Mouse (Mus musculus): ENCODE results near the gene Gpr37l1.
A peak's percentile ranks its signal among the peaks of the same experiment; 100 is the strongest.
"Not testable (repeated sequence)": the region's sequence is repeated elsewhere in the genome, so short reads cannot be mapped to it uniquely, and the experiment has no call there.

Gene Gpr37l1

DNA sequence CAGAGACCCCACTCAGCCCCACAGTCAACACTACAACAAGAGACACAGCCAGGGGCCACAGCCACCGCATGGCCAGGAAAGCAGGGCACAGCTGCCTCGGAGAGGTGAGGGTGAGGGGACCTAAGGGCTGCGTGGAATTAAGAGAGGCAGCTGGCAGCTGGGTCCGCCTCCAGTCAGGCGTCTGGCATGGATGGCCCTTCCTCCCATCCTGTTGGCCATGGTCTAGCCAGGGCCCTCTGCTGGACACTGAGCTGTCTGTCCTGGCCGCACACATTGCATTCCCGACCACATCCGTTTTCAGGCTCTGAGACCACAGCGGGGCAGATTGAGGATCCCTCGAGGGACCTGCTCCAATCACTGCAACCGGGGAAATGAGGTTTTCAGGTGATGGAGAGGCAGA lies at the start of gene Gpr37l1:
TSS of gene Gpr37l1 (minus strand) at position 247 of the 400 bp plus-strand sequence.
- ATAC-seq (ENCODE audit: insufficient number of reproducible peaks, low FRiP score, low TSS enrichment): 0 out of 2 replicates have a peak, but pooled peaks have one; percentile 42

- no peak for ATAC-seq (ENCODE audit: insufficient number of reproducible peaks, low FRiP score, low TSS enrichment)
Observed at GRCm38 (mm10) chr1:135213772-135214640, 46.5 kb upstream of the Gpr37l1 start.

GRCm38 (mm10) chr1:135210421-135210820 lies 42.9 kb upstream of the Gpr37l1 start:
- no peak for ATAC-seq (ENCODE audit: insufficient number of reproducible peaks, low FRiP score, low TSS enrichment)

- no peak for ATAC-seq (ENCODE audit: insufficient number of reproducible peaks, low FRiP score, low TSS enrichment)
Observed at GRCm38 (mm10) chr1:135208716-135209115, 41.2 kb upstream of the Gpr37l1 start.

- ATAC-seq (ENCODE audit: insufficient number of reproducible peaks, low FRiP score, low TSS enrichment): no peak
Observed at GRCm38 (mm10) chr1:135206586-135207339, 39.3 kb upstream of the Gpr37l1 start.

DNA sequence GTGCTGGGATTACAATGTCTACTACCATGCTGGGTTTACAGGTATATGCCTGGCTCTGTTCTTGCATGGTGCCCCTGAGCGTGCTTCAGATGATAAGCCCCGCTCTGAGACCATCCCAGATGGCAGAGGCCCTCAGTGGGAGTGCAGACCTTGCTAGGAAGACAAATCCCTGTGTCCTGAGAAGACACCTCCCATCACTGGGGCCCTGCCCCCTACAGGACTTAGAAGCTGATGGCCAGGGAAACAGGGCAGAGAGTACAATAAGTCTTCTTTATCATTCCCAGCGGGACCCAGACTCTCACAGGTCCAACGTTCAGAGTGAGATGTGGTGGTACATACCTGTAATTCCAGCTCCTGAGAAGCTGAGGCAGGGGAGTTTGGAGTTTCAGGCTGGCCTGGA lies 37.8 kb upstream of the Gpr37l1 start:
- ATAC-seq (ENCODE audit: insufficient number of reproducible peaks, low FRiP score, low TSS enrichment): no peak

- no peak for ATAC-seq (ENCODE audit: insufficient number of reproducible peaks, low FRiP score, low TSS enrichment)
Observed at GRCm38 (mm10) chr1:135204196-135205126, 37.0 kb upstream of the Gpr37l1 start.

DNA sequence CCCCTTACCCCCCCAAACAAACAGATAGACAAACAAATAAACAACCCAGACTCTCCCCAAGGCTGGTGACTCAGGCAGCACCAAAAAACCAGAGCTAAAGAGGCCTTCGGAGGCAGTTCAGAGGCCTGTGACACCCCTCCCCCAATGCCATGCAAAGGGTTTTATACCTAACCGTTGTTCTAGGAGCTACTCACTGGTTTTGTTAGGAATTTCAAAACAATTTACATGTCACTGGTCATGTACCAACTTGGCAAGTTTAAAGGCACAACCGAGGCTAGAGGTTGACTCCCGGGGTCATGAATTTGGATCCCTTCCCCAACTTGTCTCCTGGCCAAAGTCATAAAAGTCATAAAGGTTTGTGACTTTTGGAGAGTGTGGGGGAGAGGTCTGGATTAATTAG lies 32.9 kb upstream of the Gpr37l1 start:
- no peak for ATAC-seq (ENCODE audit: insufficient number of reproducible peaks, low FRiP score, low TSS enrichment)

GRCm38 (mm10) chr1:135199014-135199819 lies 31.7 kb upstream of the Gpr37l1 start:
- ATAC-seq (ENCODE audit: insufficient number of reproducible peaks, low FRiP score, low TSS enrichment): no peak

- no peak for ATAC-seq (ENCODE audit: insufficient number of reproducible peaks, low FRiP score, low TSS enrichment)
Observed at GRCm38 (mm10) chr1:135198412-135198811, 30.9 kb upstream of the Gpr37l1 start.

GRCm38 (mm10) chr1:135195907-135196440 lies 28.5 kb upstream of the Gpr37l1 start:
- ATAC-seq (ENCODE audit: insufficient number of reproducible peaks, low FRiP score, low TSS enrichment): no peak

GRCm38 (mm10) chr1:135194335-135194734 lies 26.9 kb upstream of the Gpr37l1 start:
- not testable (repeated sequence) for ATAC-seq (ENCODE audit: insufficient number of reproducible peaks, low FRiP score, low TSS enrichment)

GRCm38 (mm10) chr1:135189186-135189585 lies 21.7 kb upstream of the Gpr37l1 start:
- no peak for ATAC-seq (ENCODE audit: insufficient number of reproducible peaks, low FRiP score, low TSS enrichment)

DNA sequence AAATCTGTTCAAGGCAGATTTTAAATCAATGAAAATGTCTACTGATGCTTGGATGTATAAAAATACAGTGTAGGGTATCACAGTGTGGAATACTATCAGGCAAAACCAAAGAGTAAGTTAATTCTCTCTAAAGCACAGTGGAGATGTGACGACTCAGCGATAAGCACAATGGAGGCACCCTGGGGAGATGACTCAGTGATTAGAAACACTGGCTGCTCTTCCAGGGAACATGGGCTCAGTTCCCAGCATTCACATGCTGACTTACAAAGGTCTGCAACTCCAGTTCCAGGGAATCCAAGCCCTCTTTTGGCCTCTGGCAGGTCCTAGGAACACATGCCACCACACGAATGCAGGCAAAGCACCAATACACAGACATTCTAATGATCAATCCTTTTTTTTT lies 20.7 kb upstream of the Gpr37l1 start:
- no peak for ATAC-seq (ENCODE audit: insufficient number of reproducible peaks, low FRiP score, low TSS enrichment)

GRCm38 (mm10) chr1:135187016-135187415 lies 19.5 kb upstream of the Gpr37l1 start:
- not testable (repeated sequence) for ATAC-seq (ENCODE audit: insufficient number of reproducible peaks, low FRiP score, low TSS enrichment)

DNA sequence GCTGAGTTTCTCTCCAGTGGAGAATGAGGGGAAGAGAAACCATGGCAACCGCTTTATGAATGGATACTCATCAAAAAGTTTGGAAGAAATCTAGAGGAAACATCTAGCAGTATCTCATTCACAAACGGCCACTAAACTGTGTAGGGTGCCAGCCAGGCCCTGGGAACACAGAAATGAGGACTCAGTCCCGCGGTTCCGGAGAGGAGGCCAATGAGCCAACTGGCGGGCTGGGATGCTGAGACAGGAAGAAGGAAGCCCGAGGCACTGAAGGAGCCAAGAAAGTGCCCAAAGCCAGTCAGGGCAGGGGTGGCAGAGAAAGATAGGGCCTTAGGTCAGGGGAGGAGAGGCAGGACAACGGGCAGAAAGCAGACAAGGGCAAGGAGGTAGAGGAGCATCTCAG lies 18.9 kb upstream of the Gpr37l1 start:
- ATAC-seq (ENCODE audit: insufficient number of reproducible peaks, low FRiP score, low TSS enrichment): no peak

- ATAC-seq (ENCODE audit: insufficient number of reproducible peaks, low FRiP score, low TSS enrichment): no peak
Observed at GRCm38 (mm10) chr1:135185936-135186335, 18.5 kb upstream of the Gpr37l1 start.

- ATAC-seq (ENCODE audit: insufficient number of reproducible peaks, low FRiP score, low TSS enrichment): no peak
Observed at GRCm38 (mm10) chr1:135183941-135184570, 16.6 kb upstream of the Gpr37l1 start.

DNA sequence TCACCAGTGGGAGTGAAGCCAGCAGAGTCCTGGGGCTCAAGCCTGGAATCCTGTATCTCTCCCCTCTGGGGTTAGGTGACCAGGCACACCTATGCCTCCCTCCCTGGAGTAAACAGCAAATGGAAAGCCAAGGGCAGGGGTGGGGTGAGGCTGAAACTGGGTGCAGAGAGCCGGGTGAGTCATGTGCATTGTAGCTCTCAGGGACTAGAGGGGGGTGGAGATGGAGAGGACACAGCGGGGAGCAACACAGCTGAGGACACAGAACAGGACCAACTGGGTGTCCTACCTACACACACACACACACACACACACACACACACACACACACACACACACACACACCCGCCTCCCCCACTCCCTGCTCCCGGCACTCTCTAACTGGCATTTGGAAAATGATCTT lies 16.0 kb upstream of the Gpr37l1 start:
- no peak for ATAC-seq (ENCODE audit: insufficient number of reproducible peaks, low FRiP score, low TSS enrichment)
